Mouse (Mus musculus) brown adipose tissue, adult 24 weeks (tissue): ENCODE measurements around the gene Fam166b. TPM values are rescaled to one million over a fixed set of nuclear protein-coding genes. Genes with fewer than 3 reads are reported as not detected.

Experiments used
- H3K27ac ChIP-seq: fragments of 200-500 bp; replicated peaks from 2 replicates; pipeline ENCODE4 v1.5.1; 2012; ENCODE audit warnings: low read depth, mild to moderate bottlenecking, low read length
- H3K4me1 ChIP-seq: fragments of 200-500 bp; 2 replicates; pipeline ENCODE4 v1.6.1; 2012; ENCODE audit warnings: low read length, mixed read lengths; ENCODE audit not compliant: control insufficient read depth, insufficient read depth, insufficient read length
- H3K4me3 ChIP-seq: fragments of 200-500 bp; 2 replicates; pipeline ENCODE4 v1.5.1; 2012; ENCODE audit warnings: low read depth, mild to moderate bottlenecking, low read length, moderate library complexity; ENCODE audit not compliant: insufficient read depth
- polyA plus RNA-seq: library from polyadenylated mRNA; stranded (reverse); fragments of >200 nt; gene quantifications from 2 replicates; pipeline ENCODE4 v1.2.4, GENCODE M21; 2012; ENCODE audit not compliant: missing spikeins, insufficient read depth, insufficient read length

The Fam166b gene
- polyA plus RNA-seq, 1 experiment: not detected

DNA sequence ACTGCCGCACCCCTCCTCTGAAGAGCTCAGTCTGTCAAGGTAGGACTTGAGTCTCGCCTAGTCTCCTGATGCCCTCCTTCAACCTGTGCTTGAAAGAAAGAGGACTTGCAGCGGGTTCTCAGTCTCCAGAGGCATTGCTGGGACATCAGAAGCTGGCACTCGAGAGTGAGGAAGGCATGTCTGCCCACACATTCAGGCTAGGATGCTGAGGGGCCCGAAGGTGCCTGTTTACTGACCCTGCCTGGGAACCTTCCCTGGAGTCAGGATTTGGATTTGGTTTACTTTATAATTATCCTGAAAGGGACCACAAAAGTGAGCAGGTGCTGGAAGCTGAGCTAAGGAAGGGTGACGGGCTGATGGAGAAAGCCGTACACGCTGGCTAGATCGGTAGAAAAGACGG, 27.4 kb downstream of the Fam166b start:
- Histone ChIP-seq H3K4me3 (no peak overlapping the region), H3K27ac (0 out of 2 replicates have a peak overlapping the region, but pooled peaks have one; percentile 0), H3K4me1 (peaks cover 45% of the 10 kb centered on the region)

DNA sequence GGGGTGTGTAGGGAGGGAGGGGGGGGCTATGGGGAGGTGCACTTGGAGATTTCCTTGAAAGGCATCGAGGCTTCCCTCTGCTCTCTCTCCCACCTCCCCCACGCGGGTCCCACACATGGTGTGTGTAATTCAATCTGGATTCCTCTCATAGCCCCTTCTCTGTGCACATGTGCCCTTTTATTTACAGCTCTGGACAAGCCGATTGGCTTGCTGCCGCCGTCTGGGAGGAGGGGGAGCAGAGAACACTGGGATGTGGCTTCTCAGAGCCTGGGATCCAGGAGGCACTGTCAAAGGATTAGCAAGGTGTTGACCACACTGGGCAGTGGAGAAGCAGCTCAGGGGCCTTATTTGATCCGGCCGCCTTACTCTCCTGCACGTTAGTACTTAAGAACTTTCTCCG, 28.0 kb downstream of the Fam166b start:
- H3K4me1 ChIP-seq: peaks cover 46% of the 10 kb centered on the region
- no peak overlapping the region for H3K4me3 ChIP-seq
- H3K27ac ChIP-seq: 0 out of 2 replicates have a peak overlapping the region, but pooled peaks have one; percentile 0

DNA sequence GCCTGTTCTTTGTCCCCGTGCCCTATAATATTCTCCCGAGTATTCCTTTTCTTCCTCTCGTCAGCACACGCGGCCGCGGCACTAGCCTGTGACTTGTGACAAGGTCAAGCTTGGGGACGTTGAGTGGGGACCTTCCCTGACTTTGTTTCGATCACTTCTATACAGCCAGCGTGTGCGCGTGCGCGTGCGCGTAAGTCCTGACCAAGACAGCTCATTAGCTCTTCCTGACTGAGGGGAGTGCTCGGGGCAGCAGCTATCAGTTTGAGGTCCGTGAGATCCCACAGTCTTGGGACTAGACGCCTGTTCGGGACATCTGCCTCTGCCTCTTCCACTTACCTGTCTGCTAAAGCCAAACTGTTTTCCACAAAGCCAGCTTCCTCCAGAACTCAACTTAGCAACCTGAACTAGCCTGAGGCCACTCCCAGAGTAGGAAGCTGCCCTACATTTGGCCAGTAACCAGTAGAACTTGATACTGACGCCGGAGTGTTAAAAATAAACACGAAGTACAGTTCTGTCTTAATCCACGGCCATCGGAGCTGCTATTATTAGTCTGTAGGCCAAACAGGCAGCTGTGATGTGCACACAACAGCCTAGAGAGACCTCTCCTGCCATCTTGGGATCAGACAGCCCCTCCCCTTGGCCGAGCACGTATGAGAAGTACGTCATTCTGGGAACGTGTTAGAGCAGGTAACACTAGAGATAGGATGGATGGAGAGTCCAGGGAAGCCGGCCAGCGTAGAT, 29.4 kb downstream of the Fam166b start:
- Histone ChIP-seq H3K4me1 (peaks cover 43% of the 10 kb centered on the region), H3K27ac (peak overlapping the region; percentile 95), H3K4me3 (peak overlapping the region; percentile 49)

DNA sequence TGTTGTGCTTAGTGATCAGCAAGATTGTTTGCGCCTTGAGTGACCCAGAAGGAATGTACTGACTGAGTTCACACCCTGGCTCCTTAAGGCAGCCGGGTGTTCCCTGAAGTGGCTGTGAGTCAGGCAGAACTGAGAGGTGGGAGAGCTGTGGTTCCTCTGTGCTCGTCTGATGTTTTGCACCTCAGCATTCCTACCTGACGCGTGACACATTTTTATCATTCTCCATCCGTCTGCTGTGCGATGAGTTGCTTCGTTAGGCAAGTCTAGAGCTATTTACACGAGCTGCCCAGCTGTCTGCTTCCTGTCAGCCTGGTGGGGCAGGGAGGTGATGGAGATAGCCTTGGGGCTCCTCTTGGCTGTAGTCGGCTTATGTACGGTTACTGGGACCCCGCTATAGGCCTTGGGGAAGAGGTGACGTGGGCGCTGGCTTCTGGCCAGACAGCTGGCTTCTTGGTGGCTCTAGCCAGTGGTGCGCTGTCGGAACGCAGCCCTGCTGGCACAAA, 30.1 kb downstream of the Fam166b start:
- H3K4me1 ChIP-seq: peaks cover 43% of the 10 kb centered on the region
- H3K4me3 ChIP-seq: peak overlapping the region; percentile 49
- H3K27ac ChIP-seq: peak overlapping the region; percentile 95

DNA sequence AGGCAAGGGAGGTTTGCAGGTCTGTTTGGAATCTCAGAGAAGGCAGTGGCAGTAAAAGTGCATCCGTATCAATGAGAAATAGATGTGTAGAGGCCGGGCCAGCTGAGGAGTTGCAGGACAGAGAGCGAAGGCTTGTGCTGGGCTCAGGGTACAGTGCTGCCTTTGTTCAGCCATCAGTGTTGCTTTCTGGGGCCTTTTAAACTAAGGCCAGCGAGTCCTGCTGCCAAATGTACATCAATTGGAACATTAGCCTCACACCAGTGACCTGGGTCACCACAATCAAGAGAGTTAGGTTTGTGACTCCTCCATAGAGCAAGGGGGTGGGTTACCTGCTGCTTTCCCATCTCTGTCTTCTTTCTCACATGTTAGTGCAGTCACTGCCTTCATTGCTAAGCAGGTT, 30.9 kb downstream of the Fam166b start:
- peak overlapping the region; percentile 95 for H3K27ac ChIP-seq
- peaks cover 42% of the 10 kb centered on the region for H3K4me1 ChIP-seq
- H3K4me3 ChIP-seq: no peak overlapping the region

DNA sequence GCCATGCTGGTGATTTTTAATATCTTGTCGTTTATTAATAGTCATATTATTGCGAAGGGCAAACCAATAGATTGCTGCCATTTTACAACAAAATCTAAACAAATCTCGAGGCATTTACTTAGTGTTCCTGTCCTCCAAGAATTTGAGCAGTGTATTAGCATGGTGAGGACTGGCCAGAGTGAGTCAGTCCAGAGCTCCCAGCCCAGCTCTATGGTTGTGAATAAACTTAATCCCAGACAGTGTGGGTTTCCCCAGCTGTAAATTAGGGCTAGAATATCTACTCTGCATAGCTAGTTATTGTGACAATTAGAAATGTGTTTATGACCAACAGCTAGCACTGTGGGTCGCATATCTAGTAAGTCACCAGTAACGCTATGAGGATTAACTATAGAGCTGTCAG, 32.6 kb downstream of the Fam166b start:
- Histone ChIP-seq H3K4me1 (peaks cover 39% of the 10 kb centered on the region), H3K27ac (no peak overlapping the region), H3K4me3 (no peak overlapping the region)

DNA sequence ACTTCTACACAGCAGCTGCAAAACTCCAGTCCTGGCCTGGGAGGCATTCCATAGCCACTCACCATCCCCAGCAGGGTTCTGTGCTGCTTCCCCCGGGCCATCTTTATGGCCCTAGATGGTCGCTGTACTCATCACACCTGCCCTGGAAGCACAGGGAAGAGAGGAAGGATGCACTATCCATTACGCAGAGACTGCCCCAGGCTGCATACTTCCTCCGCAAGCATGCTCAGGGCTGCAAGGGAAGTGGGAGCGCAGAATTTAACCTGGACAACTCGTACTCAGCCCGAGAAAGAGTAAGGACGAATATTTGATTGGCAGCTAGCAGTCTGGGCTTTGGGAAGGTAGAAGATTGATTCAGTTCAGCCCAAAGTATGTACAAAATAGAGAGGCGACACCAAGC, 33.1 kb downstream of the Fam166b start:
- Histone ChIP-seq H3K4me1 (peaks cover 36% of the 10 kb centered on the region), H3K27ac (peak overlapping the region; percentile 67), H3K4me3 (no peak overlapping the region)

DNA sequence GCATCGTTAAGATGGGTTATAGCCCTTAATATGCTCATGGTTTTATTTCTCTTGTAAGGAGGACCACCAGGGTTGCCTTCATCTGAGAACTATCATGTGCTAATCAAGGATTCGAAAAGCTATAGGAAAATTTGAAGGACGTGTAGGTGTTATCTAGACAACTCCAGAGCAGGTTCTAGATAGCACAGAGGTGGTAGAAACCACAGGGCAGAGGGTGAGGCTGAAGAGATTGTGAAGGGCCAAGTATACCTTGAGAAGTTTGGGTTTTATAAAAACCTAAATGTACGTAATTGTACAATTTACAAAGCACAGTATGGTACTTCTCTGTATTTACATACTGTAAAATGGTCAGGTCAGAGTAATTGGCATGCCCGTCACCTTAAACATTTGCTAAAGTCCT, 33.8 kb downstream of the Fam166b start:
- Histone ChIP-seq H3K27ac (peak overlapping the region; percentile 98), H3K4me1 (peaks cover 33% of the 10 kb centered on the region), H3K4me3 (peak overlapping the region; percentile 28; the same call in 1 of the 2 replicates)

DNA sequence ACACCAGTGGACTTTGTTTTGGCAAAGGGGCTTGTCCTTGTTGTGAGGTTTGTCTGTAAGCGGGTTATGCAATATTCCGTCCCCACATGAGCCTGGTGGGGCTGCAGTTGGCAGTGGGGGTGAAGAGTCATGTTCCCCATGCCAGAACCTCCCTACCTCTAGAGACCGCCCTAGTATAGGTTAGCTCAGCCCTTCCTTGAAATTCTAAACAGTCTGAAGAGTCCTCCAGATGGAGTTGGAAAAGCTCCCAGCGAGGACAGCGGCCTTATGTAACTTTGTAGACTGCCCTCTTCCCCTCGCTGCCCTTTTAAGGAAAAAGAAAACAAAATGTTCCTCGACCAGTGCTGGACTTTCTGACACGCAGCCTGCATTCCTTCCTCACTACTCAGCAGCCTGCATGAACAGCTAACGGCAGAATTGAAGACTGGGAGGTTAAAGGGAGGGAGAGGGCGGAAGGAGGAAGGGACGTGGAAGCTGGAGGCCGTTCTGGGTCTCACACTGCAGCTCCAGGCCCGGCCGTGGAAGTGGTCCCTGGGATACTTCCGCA, 34.5 kb downstream of the Fam166b start:
- peak overlapping the region; percentile 28 for H3K4me3 ChIP-seq
- H3K4me1 ChIP-seq: peaks cover 36% of the 10 kb centered on the region
- H3K27ac ChIP-seq: peak overlapping the region; percentile 98

DNA sequence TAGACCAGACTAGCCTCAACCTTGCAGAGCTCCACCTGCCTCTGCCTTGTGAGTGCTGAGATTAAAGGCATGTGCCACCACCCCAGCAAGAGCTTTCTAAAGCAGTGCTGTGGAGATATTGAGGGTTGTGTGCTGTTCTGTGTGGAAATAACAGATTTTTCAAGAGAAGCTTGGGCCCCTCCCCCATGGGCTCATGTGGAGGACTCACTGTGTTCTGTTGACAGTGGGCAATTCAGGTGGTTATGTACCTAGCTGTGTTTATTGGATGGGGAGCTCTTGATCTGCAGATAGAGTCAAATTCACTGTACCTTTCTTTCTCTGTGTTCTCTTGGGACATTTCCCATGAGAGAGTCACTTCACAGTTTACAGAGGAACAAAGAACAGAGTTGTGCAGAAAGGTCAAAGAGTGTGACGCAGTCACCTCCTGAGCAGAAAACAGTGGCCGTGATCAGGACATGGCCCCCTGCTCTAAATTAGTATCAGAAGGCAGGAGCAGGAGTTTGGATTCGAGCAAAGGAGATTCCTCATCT, 37.3 kb downstream of the Fam166b start:
- peak overlapping the region; percentile 76 for H3K27ac ChIP-seq

DNA sequence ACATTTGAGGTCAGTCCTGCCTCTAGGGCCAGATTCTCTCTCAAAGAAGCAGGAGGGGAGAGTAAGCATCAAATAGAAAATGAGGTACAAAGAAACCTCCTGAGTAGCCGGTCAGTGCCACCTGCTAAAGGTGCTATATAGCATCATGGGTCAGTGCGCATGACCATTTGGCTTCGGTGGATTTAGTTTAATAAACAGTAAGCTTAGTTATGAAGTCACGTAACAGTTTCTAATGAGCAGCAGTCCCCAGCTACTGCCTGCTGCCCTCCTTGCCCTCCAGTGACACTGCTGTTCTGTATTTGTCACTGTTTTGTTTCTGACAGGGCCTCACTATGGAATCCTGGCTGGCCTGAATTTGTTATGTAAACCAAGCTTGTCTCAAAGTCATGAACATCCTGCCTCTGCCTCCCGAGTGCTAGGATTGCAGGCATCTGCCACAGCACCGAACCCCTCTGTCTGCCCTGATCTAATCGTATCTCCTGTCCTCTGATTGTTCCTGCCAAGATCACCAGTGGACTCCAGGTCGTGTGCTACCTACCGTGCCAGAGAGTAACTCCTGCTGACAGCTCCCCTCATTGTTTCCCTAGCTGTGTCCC, 39.0 kb downstream of the Fam166b start:
- Histone ChIP-seq H3K4me1 (peaks cover 28% of the 10 kb centered on the region), H3K27ac (peak overlapping the region; percentile 70)

More for the DNA sequence above, 37.3 kb downstream of the Fam166b start:
- Histone ChIP-seq H3K4me3 (no peak overlapping the region), H3K4me1 (peaks cover 33% of the 10 kb centered on the region)

DNA sequence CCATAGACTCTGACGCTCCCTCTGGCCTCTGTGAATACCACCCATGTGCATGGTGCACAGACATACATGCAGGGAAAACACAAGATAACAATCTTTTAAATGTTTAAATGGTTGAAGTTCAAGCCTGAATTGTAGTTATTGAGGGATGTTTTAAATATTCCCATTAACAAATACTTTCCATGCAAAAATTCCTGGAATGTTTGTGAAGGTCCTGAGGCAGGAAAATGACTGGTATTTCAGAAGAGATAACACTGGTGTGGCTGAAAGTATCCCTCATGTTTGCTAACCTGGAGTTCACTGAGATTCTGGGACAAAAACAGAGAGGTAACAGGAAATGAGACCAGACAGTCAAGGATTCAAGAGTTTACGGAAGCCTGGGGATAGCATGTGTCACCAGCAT, 39.5 kb downstream of the Fam166b start:
- H3K4me1 ChIP-seq: peaks cover 28% of the 10 kb centered on the region
- H3K27ac ChIP-seq: peak overlapping the region; percentile 70
- H3K4me3 ChIP-seq: no peak overlapping the region

More for the DNA sequence above, 39.0 kb downstream of the Fam166b start:
- H3K4me3 ChIP-seq: no peak overlapping the region

DNA sequence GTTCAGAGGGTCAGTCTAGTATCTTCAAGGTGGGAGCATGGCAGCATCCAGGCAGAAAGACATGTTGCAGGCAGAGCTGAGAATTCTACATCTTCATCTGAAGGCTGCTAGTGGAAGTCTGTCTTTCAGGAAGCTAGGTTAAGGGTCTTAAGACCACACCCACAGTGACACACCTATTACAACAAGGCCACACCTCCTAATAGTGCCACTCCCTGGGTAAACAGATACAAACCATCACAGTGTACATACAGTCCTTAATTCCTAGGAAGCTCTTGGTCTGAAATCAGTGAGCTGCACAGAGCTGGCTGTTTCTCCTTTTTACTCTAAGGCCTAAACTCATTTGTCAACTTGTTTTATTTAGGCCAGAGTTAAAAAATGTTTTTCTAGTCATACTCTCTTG, 42.0 kb downstream of the Fam166b start:
- no peak overlapping the region for H3K27ac ChIP-seq
- peaks cover 32% of the 10 kb centered on the region for H3K4me1 ChIP-seq
- no peak overlapping the region for H3K4me3 ChIP-seq

DNA sequence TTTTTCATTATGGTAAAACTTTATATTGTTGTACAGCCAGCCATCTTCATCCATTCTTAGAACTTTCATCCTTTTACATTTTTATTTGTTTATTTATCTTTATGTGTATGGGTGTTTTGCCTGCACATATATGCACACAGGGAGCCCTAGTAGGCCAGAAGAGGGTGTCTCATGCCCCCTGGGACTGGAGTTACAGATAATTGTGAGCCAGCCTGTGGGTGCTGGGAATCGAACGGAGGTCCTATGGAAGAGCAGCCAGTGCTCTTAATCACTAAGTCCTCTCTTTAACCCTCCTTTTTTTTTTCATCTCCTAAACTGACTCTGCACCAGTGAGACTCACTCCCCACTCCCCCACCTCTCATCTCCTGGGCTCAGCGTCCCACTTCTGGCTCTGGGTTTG, 44.4 kb downstream of the Fam166b start:
- H3K4me1 ChIP-seq: peaks cover 19% of the 10 kb centered on the region
- peak overlapping the region; percentile 91 for H3K27ac ChIP-seq
- H3K4me3 ChIP-seq: no peak overlapping the region

DNA sequence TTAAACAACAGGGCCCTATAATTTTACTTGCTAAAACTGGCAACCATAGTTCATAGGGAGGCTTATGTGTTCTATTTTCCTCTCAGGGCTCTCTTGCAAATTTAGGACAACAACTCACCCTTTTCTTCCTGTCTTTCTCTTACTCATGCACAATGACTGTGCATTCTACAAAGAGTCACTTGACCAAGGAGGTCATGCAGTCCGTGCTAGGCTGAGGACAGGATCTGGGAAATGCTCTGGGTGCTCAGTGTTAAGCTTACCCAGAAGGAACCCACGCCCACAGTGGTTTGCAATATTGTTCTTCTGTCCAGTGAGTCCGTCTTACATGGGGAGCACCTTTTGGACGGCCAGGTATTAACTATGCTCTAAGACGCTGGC, 44.9 kb downstream of the Fam166b start:
- Histone ChIP-seq H3K27ac (peak overlapping the region; percentile 91), H3K4me1 (peaks cover 17% of the 10 kb centered on the region), H3K4me3 (peak overlapping the region; percentile 29; the same call in 1 of the 2 replicates)
